Mouse (Mus musculus) liver, embryonic 14.5 days (tissue): ENCODE results near the gene Olfr582. TPM values are rescaled to one million over a fixed set of nuclear protein-coding genes. Genes with fewer than 3 reads are reported as not detected.

Source experiments
- ATAC-seq: fragments of 200-750 bp; cut with Nextera tagmentation; 2 replicates; pipeline ENCODE4 v1.8.0; 2017; ENCODE audit warnings: moderate number of reproducible peaks, mild to moderate bottlenecking, moderate library complexity; ENCODE audit not compliant: insufficient read depth
- DNase-seq, 3 experiments: peaks; one replicate each; pipeline ENCODE4 v3.0.0-alpha.2; 2012 to 2013; ENCODE audit warnings: low read depth in 3 of 3, low spot score in 3 of 3
- H3K27ac ChIP-seq: fragments of 300-500 bp; sonication (generic); 2 replicates; pipeline ENCODE4 v1.5.1; 2014; ENCODE audit warnings: moderate library complexity, mild to moderate bottlenecking, control low read depth, inconsistent platforms
- H3K27me3 ChIP-seq: fragments of 300-500 bp; sonication (generic); 2 replicates; pipeline ENCODE4 v1.6.1; 2014; ENCODE audit warnings: mild to moderate bottlenecking, low read length, moderate library complexity; ENCODE audit not compliant: control insufficient read depth, insufficient read depth
- H3K36me3 ChIP-seq: fragments of 300-500 bp; sonication (generic); replicated peaks from 2 replicates; pipeline ENCODE4 v1.6.1; 2014; ENCODE audit warnings: low read depth; ENCODE audit not compliant: control insufficient read depth, insufficient read depth
- H3K4me1 ChIP-seq, 2 experiments: fragments of 200-500 bp in 1 of 2; fragments of 300-500 bp in 1 of 2; sonication (generic) in 1 of 2; replicated peaks; 2 replicates each; pipeline ENCODE4 v1.6.1; 2012 to 2014; ENCODE audit warnings: antibody characterized with exemption in 1 of 2, inconsistent platforms in 1 of 2, low read length in 1 of 2; ENCODE audit not compliant: control insufficient read depth in 2 of 2, insufficient read depth in 2 of 2
- H3K4me2 ChIP-seq: fragments of 300-500 bp; sonication (generic); 2 replicates; pipeline ENCODE4 v1.6.1; 2014; ENCODE audit warnings: low read depth, mild to moderate bottlenecking, control low read depth, moderate library complexity
- H3K4me3 ChIP-seq, 2 experiments: fragments of 200-500 bp in 1 of 2; fragments of 300-500 bp in 1 of 2; sonication (generic) in 1 of 2; 2 replicates each; pipeline ENCODE4 v1.5.1; 2012 to 2014; ENCODE audit warnings: low read depth in 2 of 2, low read length in 2 of 2, mild to moderate bottlenecking in 2 of 2, control low read depth in 1 of 2, inconsistent platforms in 1 of 2, moderate library complexity in 1 of 2; ENCODE audit not compliant: insufficient read depth in 1 of 2
- H3K9ac ChIP-seq: fragments of 300-500 bp; sonication (generic); replicated peaks from 2 replicates; pipeline ENCODE4 v1.6.1; 2014; ENCODE audit warnings: mild to moderate bottlenecking, control low read depth, moderate library complexity
- H3K9me3 ChIP-seq: fragments of 300-500 bp; sonication (generic); 2 replicates; pipeline ENCODE4 v1.6.1; 2016; ENCODE audit warnings: low read length, mixed read lengths; ENCODE audit not compliant: control insufficient read depth
- CTCF ChIP-seq: IDR thresholded peaks from 2 replicates; pipeline ENCODE4 v1.5.1; 2016; ENCODE audit warnings: antibody characterized with exemption, low read depth, control low read depth
- EP300 ChIP-seq: IDR thresholded peaks from 2 replicates; pipeline ENCODE4 v1.6.1; 2016; ENCODE audit warnings: antibody characterized with exemption, low read depth
- WGBS: fragments of 180-500 bp; shearing (Covaris S2); extraction: QIAGEN DNeasy Blood & Tissue Kit; methylation state at CpG from one replicate; pipeline ENCODE4 v1.1.7; 2014; ENCODE audit not compliant: insufficient replicate concordance; 5-methylcytosine and 5-hydroxymethylcytosine counted together
- polyA plus RNA-seq, 2 experiments: library from polyadenylated mRNA; depleted of rRNA in 1 of 2; stranded (reverse) in 1 of 2; unstranded in 1 of 2; fragments of >200 nt; fragmentation: Nextera tagmentation in 1 of 2; extraction: Ambion mirVana in 1 of 2; gene quantifications; 2 replicates each; pipeline versions ENCODE4 v1.2.1 to v1.2.3; 2012 to 2014

The Olfr582 gene
- polyA plus RNA-seq (2012; rRNA removed) = not detected in 2 replicates
- not detected in 2 replicates for polyA plus RNA-seq (2014; fragmentation: Nextera tagmentation; extraction: Ambion mirVana)

DNA sequence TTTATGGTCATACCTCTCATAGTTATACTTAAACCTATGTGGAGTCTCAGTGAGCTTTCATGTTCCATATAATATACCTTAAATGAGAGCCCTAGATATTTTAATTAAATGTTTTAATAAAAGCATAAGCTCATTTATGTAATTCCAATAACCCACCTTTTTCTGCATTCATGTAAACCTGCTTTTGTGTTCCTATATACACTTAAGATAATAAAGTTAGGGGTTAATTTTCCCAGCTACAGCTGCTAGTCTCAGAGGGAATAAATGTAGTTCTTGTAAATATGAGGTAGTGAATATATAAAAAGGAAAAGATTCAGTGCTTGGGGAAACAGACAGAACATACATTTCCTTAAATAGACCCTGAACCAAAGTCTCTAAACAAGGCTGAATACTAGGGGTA, at the start of gene Olfr582:
Gene Olfr582, plus strand, starts transcription at position 301 of the 400 bp plus-strand sequence.
- no peak for ATAC-seq
- no peak for TF ChIP-seq CTCF
- no peak for TF ChIP-seq EP300

DNA sequence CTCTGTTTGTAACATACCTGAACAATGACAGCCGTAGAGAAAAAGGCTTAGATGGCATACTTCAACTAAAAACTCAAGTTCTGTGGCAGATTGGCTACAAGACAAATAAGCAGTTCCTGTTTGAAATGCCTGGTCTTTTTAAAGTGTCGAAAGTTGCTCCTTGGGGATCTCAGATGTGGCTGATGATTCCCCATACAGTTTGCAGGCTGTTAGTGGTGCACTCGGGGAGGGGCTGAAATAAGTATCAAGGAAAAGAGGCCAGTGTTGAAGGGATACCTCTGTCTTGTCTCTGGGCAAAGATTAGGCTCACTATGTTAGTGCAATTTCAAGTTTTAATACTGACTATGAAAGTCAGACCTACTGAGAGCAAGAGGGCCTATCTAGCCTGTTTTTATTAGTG, 48.6 kb upstream of the Olfr582 start, which contains the start of gene Olfr578:
Gene Olfr578, minus strand, starts transcription at position 101 of the 400 bp plus-strand sequence.
- H3K4me2 ChIP-seq = no peak within 1 kb of the TSS

More for the DNA sequence above, at the start of gene Olfr582:
- H3K4me1 ChIP-seq = no peaks in the 10 kb centered on the region
- H3K9me3 ChIP-seq = no peaks in the 10 kb centered on the region
- H3K27me3 ChIP-seq = no peaks in the 10 kb centered on the region
- no peak within 1 kb of the TSS for H3K4me3 ChIP-seq
- H3K36me3 ChIP-seq = no peaks in the 10 kb centered on the region
- no peak for DNase-seq
- H3K27ac ChIP-seq = no peak within 1 kb of the TSS
- no peak within 1 kb of the TSS for H3K4me2 ChIP-seq
- H3K9ac ChIP-seq = no peak within 1 kb of the TSS

DNA sequence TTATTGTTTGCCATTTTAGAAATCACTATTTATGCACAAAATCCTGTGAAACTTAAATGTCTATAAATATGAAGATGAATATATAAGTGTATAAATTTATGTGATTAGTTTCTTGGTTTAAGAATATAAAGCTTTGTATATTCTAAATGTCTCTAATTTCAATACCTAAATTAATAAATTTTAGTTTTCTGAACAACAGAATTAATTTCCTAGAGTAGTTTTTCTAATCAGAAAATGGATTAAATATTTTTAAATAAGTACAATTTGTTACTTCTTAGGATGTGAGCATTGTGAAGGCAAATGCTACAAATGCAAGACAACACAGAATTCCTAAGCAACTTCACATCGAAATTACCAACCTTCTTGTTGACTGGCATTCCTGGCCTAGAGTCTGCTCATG, 13.2 kb downstream of the Olfr582 start, which contains the start of gene Olfr583:
Gene Olfr583, plus strand, starts transcription at position 301 of the 400 bp plus-strand sequence.
- Histone ChIP-seq H3K4me3 (no peak within 1 kb of the TSS), H3K36me3 (no peaks in the 10 kb centered on the region), H3K27me3 (no peaks in the 10 kb centered on the region), H3K9ac (no peak within 1 kb of the TSS), H3K9me3 (no peaks in the 10 kb centered on the region), H3K4me1 (no peaks in the 10 kb centered on the region), H3K4me2 (no peak within 1 kb of the TSS), H3K27ac (no peak within 1 kb of the TSS)
- no peak for DNase-seq
- TF ChIP-seq EP300 (no peak), CTCF (no peak)
- ATAC-seq = no peak
- 53% methylated on average over 1 of the region's 1 CpGs for WGBS

More for the DNA sequence above, 48.6 kb upstream of the Olfr582 start, which contains the start of gene Olfr578:
- no peaks in the 10 kb centered on the region for H3K9me3 ChIP-seq
- H3K27me3 ChIP-seq = no peaks in the 10 kb centered on the region
- no peak for TF ChIP-seq CTCF
- TF ChIP-seq EP300 = no peak
- H3K9ac ChIP-seq = no peak within 1 kb of the TSS
- ATAC-seq = no peak
- no peaks in the 10 kb centered on the region for H3K36me3 ChIP-seq
- H3K27ac ChIP-seq = no peak within 1 kb of the TSS
- no peaks in the 10 kb centered on the region for H3K4me1 ChIP-seq
- H3K4me3 ChIP-seq = no peak within 1 kb of the TSS
- no peak for DNase-seq
- WGBS = 44% methylated on average over 3 of the region's 3 CpGs

DNA sequence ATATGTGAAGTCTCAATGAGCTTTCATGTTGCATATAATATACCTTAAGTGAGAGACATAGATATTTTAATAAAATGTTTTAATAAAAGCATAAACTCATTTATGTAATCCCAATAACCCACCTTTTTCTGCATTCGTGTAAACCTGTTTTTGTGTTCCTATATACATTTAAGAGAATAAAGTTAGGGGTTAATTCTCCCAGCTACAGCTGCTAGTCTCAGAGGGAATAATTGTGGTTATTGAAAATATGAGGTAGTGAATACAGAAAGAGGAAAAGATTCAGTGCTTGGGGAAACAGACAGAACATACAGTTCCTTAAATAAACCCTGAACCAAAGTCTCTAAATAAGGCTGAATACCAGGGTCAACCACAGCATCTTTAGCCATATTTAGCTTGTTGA, 43.8 kb downstream of the Olfr582 start, which contains the start of gene Olfr584:
Gene Olfr584, plus strand, starts transcription at position 301 of the 400 bp plus-strand sequence.
- H3K9ac ChIP-seq = no peak within 1 kb of the TSS
- H3K27ac ChIP-seq = no peak within 1 kb of the TSS
- ATAC-seq (no peak), DNase-seq (no peak)
- H3K27me3 ChIP-seq = no peaks in the 10 kb centered on the region
- no peaks in the 10 kb centered on the region for H3K36me3 ChIP-seq
- no peak within 1 kb of the TSS for H3K4me2 ChIP-seq
- TF ChIP-seq EP300 (no peak), CTCF (no peak)
- H3K4me3 ChIP-seq = no peak within 1 kb of the TSS
- no peaks in the 10 kb centered on the region for H3K9me3 ChIP-seq
- WGBS = 63% methylated on average over 1 of the region's 1 CpGs
- no peaks in the 10 kb centered on the region for H3K4me1 ChIP-seq

Other genes with a start within 250 kb of the Olfr582 start
- not detected in 2 replicates for gene Olfr564, start 234.5 kb upstream of the Olfr582 start, polyA plus RNA-seq (2012; rRNA removed)
- not detected in 2 replicates for gene Olfr564, start 234.5 kb upstream of the Olfr582 start, polyA plus RNA-seq (2014; fragmentation: Nextera tagmentation; extraction: Ambion mirVana)
- gene Olfr566, start 179.3 kb upstream of the Olfr582 start, polyA plus RNA-seq (2012; rRNA removed) = not detected in 2 replicates
- gene Olfr566, start 179.3 kb upstream of the Olfr582 start, polyA plus RNA-seq (2014; fragmentation: Nextera tagmentation; extraction: Ambion mirVana) = not detected in 2 replicates
- not detected in 2 replicates for gene Olfr568, start 160.9 kb upstream of the Olfr582 start, polyA plus RNA-seq (2012; rRNA removed)
- not detected in 2 replicates for gene Olfr568, start 160.9 kb upstream of the Olfr582 start, polyA plus RNA-seq (2014; fragmentation: Nextera tagmentation; extraction: Ambion mirVana)
- not detected in 2 replicates for gene Olfr569, start 147.1 kb upstream of the Olfr582 start, polyA plus RNA-seq (2012; rRNA removed)
- not detected in 2 replicates for gene Olfr569, start 147.1 kb upstream of the Olfr582 start, polyA plus RNA-seq (2014; fragmentation: Nextera tagmentation; extraction: Ambion mirVana)
- not detected in 2 replicates for gene Olfr570, start 143.4 kb upstream of the Olfr582 start, polyA plus RNA-seq (2012; rRNA removed)
- not detected in 2 replicates for gene Olfr570, start 143.4 kb upstream of the Olfr582 start, polyA plus RNA-seq (2014; fragmentation: Nextera tagmentation; extraction: Ambion mirVana)
- gene Olfr571, start 120.5 kb upstream of the Olfr582 start, polyA plus RNA-seq (2012; rRNA removed) = not detected in 2 replicates
- not detected in 2 replicates for gene Olfr571, start 120.5 kb upstream of the Olfr582 start, polyA plus RNA-seq (2014; fragmentation: Nextera tagmentation; extraction: Ambion mirVana)
- not detected in 2 replicates for gene Olfr572, start 113.6 kb upstream of the Olfr582 start, polyA plus RNA-seq (2012; rRNA removed)
- not detected in 2 replicates for gene Olfr572, start 113.6 kb upstream of the Olfr582 start, polyA plus RNA-seq (2014; fragmentation: Nextera tagmentation; extraction: Ambion mirVana)
- not detected in 2 replicates for gene Olfr573-ps1, start 95.4 kb upstream of the Olfr582 start, polyA plus RNA-seq (2012; rRNA removed)
- not detected in 2 replicates for gene Olfr573-ps1, start 95.4 kb upstream of the Olfr582 start, polyA plus RNA-seq (2014; fragmentation: Nextera tagmentation; extraction: Ambion mirVana)
- gene Olfr574, start 89.6 kb upstream of the Olfr582 start, polyA plus RNA-seq (2012; rRNA removed) = not detected in 2 replicates
- gene Olfr574, start 89.6 kb upstream of the Olfr582 start, polyA plus RNA-seq (2014; fragmentation: Nextera tagmentation; extraction: Ambion mirVana) = not detected in 2 replicates
- gene Olfr575, start 79.2 kb upstream of the Olfr582 start, polyA plus RNA-seq (2012; rRNA removed) = 0.01 TPM in 1 of 2 replicates, not detected in the other
- gene Olfr575, start 79.2 kb upstream of the Olfr582 start, polyA plus RNA-seq (2014; fragmentation: Nextera tagmentation; extraction: Ambion mirVana) = not detected in 2 replicates
- not detected in 2 replicates for gene Olfr576, start 75.4 kb upstream of the Olfr582 start, polyA plus RNA-seq (2012; rRNA removed)
- gene Olfr576, start 75.4 kb upstream of the Olfr582 start, polyA plus RNA-seq (2014; fragmentation: Nextera tagmentation; extraction: Ambion mirVana) = not detected in 2 replicates
- gene Olfr577, start 62.1 kb upstream of the Olfr582 start, polyA plus RNA-seq (2012; rRNA removed) = not detected in 2 replicates
- not detected in 2 replicates for gene Olfr577, start 62.1 kb upstream of the Olfr582 start, polyA plus RNA-seq (2014; fragmentation: Nextera tagmentation; extraction: Ambion mirVana)
- not detected in 2 replicates for gene Olfr578, start 48.7 kb upstream of the Olfr582 start, polyA plus RNA-seq (2012; rRNA removed)
- gene Olfr578, start 48.7 kb upstream of the Olfr582 start, polyA plus RNA-seq (2014; fragmentation: Nextera tagmentation; extraction: Ambion mirVana) = not detected in 2 replicates
- not detected in 2 replicates for gene Olfr583, start 13.3 kb downstream of the Olfr582 start, polyA plus RNA-seq (2012; rRNA removed)
- not detected in 2 replicates for gene Olfr583, start 13.3 kb downstream of the Olfr582 start, polyA plus RNA-seq (2014; fragmentation: Nextera tagmentation; extraction: Ambion mirVana)
- not detected in 2 replicates for gene Olfr584, start 43.9 kb downstream of the Olfr582 start, polyA plus RNA-seq (2012; rRNA removed)
- gene Olfr584, start 43.9 kb downstream of the Olfr582 start, polyA plus RNA-seq (2014; fragmentation: Nextera tagmentation; extraction: Ambion mirVana) = not detected in 2 replicates
- not detected in 2 replicates for gene Olfr585, start 59.7 kb downstream of the Olfr582 start, polyA plus RNA-seq (2012; rRNA removed)
- gene Olfr585, start 59.7 kb downstream of the Olfr582 start, polyA plus RNA-seq (2014; fragmentation: Nextera tagmentation; extraction: Ambion mirVana) = not detected in 2 replicates
- not detected in 2 replicates for gene Olfr586, start 87.6 kb downstream of the Olfr582 start, polyA plus RNA-seq (2012; rRNA removed)
- gene Olfr586, start 87.6 kb downstream of the Olfr582 start, polyA plus RNA-seq (2014; fragmentation: Nextera tagmentation; extraction: Ambion mirVana) = not detected in 2 replicates
- gene Olfr588-ps1, start 102.9 kb downstream of the Olfr582 start, polyA plus RNA-seq (2012; rRNA removed) = not detected in 2 replicates
- not detected in 2 replicates for gene Olfr588-ps1, start 102.9 kb downstream of the Olfr582 start, polyA plus RNA-seq (2014; fragmentation: Nextera tagmentation; extraction: Ambion mirVana)
- not detected in 2 replicates for gene Olfr589, start 118.3 kb downstream of the Olfr582 start, polyA plus RNA-seq (2012; rRNA removed)
- gene Olfr589, start 118.3 kb downstream of the Olfr582 start, polyA plus RNA-seq (2014; fragmentation: Nextera tagmentation; extraction: Ambion mirVana) = not detected in 2 replicates
- not detected in 2 replicates for gene Olfr591, start 140.3 kb downstream of the Olfr582 start, polyA plus RNA-seq (2012; rRNA removed)
- gene Olfr591, start 140.3 kb downstream of the Olfr582 start, polyA plus RNA-seq (2014; fragmentation: Nextera tagmentation; extraction: Ambion mirVana) = not detected in 2 replicates
- gene Olfr592, start 146.8 kb downstream of the Olfr582 start, polyA plus RNA-seq (2012; rRNA removed) = not detected in 2 replicates
- not detected in 2 replicates for gene Olfr592, start 146.8 kb downstream of the Olfr582 start, polyA plus RNA-seq (2014; fragmentation: Nextera tagmentation; extraction: Ambion mirVana)
- not detected in 2 replicates for gene Olfr593, start 173.8 kb downstream of the Olfr582 start, polyA plus RNA-seq (2012; rRNA removed)
- gene Olfr593, start 173.8 kb downstream of the Olfr582 start, polyA plus RNA-seq (2014; fragmentation: Nextera tagmentation; extraction: Ambion mirVana) = not detected in 2 replicates
- gene Olfr594, start 179.0 kb downstream of the Olfr582 start, polyA plus RNA-seq (2012; rRNA removed) = not detected in 2 replicates
- not detected in 2 replicates for gene Olfr594, start 179.0 kb downstream of the Olfr582 start, polyA plus RNA-seq (2014; fragmentation: Nextera tagmentation; extraction: Ambion mirVana)
- gene Usp17ld, start 214.5 kb downstream of the Olfr582 start, polyA plus RNA-seq (2012; rRNA removed) = not detected in 2 replicates
- gene Usp17ld, start 214.5 kb downstream of the Olfr582 start, polyA plus RNA-seq (2014; fragmentation: Nextera tagmentation; extraction: Ambion mirVana) = 0.05 TPM in 1 of 2 replicates, not detected in the other